Mouse (Mus musculus) hematopoietic stem cell, adult 5-6 weeks (primary cell): Measurements from ENCODE around the gene Grm7. TPM values are rescaled to one million over a fixed set of nuclear protein-coding genes. Genes with fewer than 3 reads are reported as not detected.

ENCODE experiments used
- ATAC-seq, 2 experiments: fragments of 125-278 bp in 1 of 2; replicated peaks in 1 of 2; 2 replicates each; pipeline ENCODE4 v1.8.0; 2016 to 2017; ENCODE audit warnings: inconsistent platforms in 2 of 2, mild to moderate bottlenecking in 2 of 2, moderate number of reproducible peaks in 2 of 2, low read depth in 1 of 2, moderate TSS enrichment in 1 of 2; ENCODE audit not compliant: low FRiP score in 2 of 2, poor library complexity in 2 of 2, severe bottlenecking in 2 of 2, insufficient read depth in 1 of 2, low TSS enrichment in 1 of 2
- total RNA-seq: library from RNA; stranded (forward); fragments of 172-1452, 232-1000 nt; gene quantifications from 2 replicates; pipeline ENCODE4 v1.2.3, GENCODE M21; 2017

Gene Grm7
- total RNA-seq, 1 experiment from 2014 or later = not detected

GRCm38 (mm10) chr6:111447851-111448250, 802.5 kb downstream of the Grm7 start:
- ATAC-seq = no peak

- ATAC-seq = no peak
Measured at GRCm38 (mm10) chr6:111449054-111449783, 803.8 kb downstream of the Grm7 start.

- ATAC-seq = no peak
Measured at GRCm38 (mm10) chr6:111481866-111482265, 836.5 kb downstream of the Grm7 start.

- no peak for ATAC-seq
Measured at GRCm38 (mm10) chr6:111486081-111486480, 840.7 kb downstream of the Grm7 start.

GRCm38 (mm10) chr6:111487556-111487955, 842.2 kb downstream of the Grm7 start:
- ATAC-seq = no peak

- ATAC-seq = no peak
Measured at GRCm38 (mm10) chr6:111492166-111492565, 846.8 kb downstream of the Grm7 start.

GRCm38 (mm10) chr6:111499542-111499941, 854.2 kb downstream of the Grm7 start:
- ATAC-seq = no peak

- no peak for ATAC-seq
Measured at GRCm38 (mm10) chr6:111510768-111511459, 865.5 kb downstream of the Grm7 start.

GRCm38 (mm10) chr6:111512359-111512758, 867.0 kb downstream of the Grm7 start:
- no peak for ATAC-seq

GRCm38 (mm10) chr6:111521229-111521628, 875.8 kb downstream of the Grm7 start:
- no peak for ATAC-seq

- no peak for ATAC-seq
Measured at GRCm38 (mm10) chr6:111522122-111522521, 876.7 kb downstream of the Grm7 start.

GRCm38 (mm10) chr6:111529985-111530384, 884.6 kb downstream of the Grm7 start:
- no peak for ATAC-seq

GRCm38 (mm10) chr6:111558588-111558987, 913.2 kb downstream of the Grm7 start:
- ATAC-seq = no peak

- ATAC-seq = no peak
Measured at GRCm38 (mm10) chr6:111559459-111559858, 914.1 kb downstream of the Grm7 start.

- no peak for ATAC-seq
Measured at GRCm38 (mm10) chr6:111561347-111561746, 916.0 kb downstream of the Grm7 start.

- ATAC-seq = no peak
Measured at GRCm38 (mm10) chr6:111571471-111572088, 926.2 kb downstream of the Grm7 start.

- ATAC-seq = no peak
Measured at GRCm38 (mm10) chr6:111584851-111585250, 939.5 kb downstream of the Grm7 start.

GRCm38 (mm10) chr6:111587572-111587971, 942.2 kb downstream of the Grm7 start:
- no peak for ATAC-seq
